8 mouse cellular contexts compared by ENCODE assay signal in genomic region chr5:110269141-110270101, GRCm38 (mm10). TPM values are rescaled to one million over a fixed set of nuclear protein-coding genes. Genes with fewer than 3 reads are reported as not detected.
DNase-seq lines count a peak whose midpoint lies in the region; ATAC-seq and TF ChIP-seq lines count a peak whose summit lies in the region.

Gene Pgam5 (minus strand): TSS chr5:110269913.

- peaks cover 29% of the 10 kb centered on the region for H3K36me3 ChIP-seq in heart, embryonic 10.5 days
- H3K36me3 ChIP-seq in kidney, embryonic 15.5 days: peaks cover 30% of the 10 kb centered on the region

- H3K4me2 ChIP-seq in kidney, embryonic 15.5 days: peak within 1 kb of the TSS; percentile 78

- H3K4me3 ChIP-seq in bone marrow macrophage, adult 2 months (ENCODE audit: insufficient read depth, low read length): peak within 1 kb of the TSS; percentile 77
- H3K4me3 ChIP-seq in embryonic fibroblast, embryonic 13.5 days (ENCODE audit: insufficient read depth, low read length): peak within 1 kb of the TSS; percentile 91
- H3K4me3 ChIP-seq in heart, embryonic 10.5 days: peak within 1 kb of the TSS; percentile 88
- H3K4me3 ChIP-seq in kidney, embryonic 15.5 days (replicated peaks): peak within 1 kb of the TSS; percentile 96

- H3K27me3 ChIP-seq in heart, embryonic 10.5 days (ENCODE audit: insufficient read depth, poor library complexity, severe bottlenecking): no peaks in the 10 kb centered on the region
- no peaks in the 10 kb centered on the region for H3K27me3 ChIP-seq in kidney, embryonic 15.5 days

- TF ChIP-seq POLR2A in bone marrow macrophage, adult 2 months (IDR thresholded peaks at IDR 0.05; ENCODE audit: borderline replicate concordance, low read depth, low read length): no peak
- peak; percentile 82 for TF ChIP-seq POLR2A in embryonic fibroblast, embryonic 13.5 days (IDR thresholded peaks at IDR 0.05; ENCODE audit: low read depth, low read length)

- peak; percentile 92 for ATAC-seq in kidney, embryonic 15.5 days (replicated peaks; ENCODE audit: low FRiP score)
- peak; percentile 71 for ATAC-seq in monocyte, adult 5-6 weeks (replicated peaks; ENCODE audit: insufficient number of reproducible peaks, low FRiP score, low TSS enrichment, poor library complexity, severe bottlenecking)

- TF ChIP-seq CTCF in bone marrow macrophage, adult 2 months (IDR thresholded peaks at IDR 0.05; ENCODE audit: low read depth, low read length): 0 out of 2 replicates have a peak, but pooled peaks have one; percentile 34
- TF ChIP-seq CTCF in embryonic fibroblast, embryonic 13.5 days (IDR thresholded peaks at IDR 0.05; ENCODE audit: borderline replicate concordance, insufficient read depth, low read length): peak; percentile 75; the same call in 1 of the 2 replicates

- DNase-seq in A20 (ENCODE audit: low read depth, low spot score) (peak; percentile 97), liver (peak; percentile 94)
- peak; percentile 95 for DNase-seq in heart, embryonic 10.5 days (ENCODE audit: low spot score)
- DNase-seq in spleen, postnatal 4 days (ENCODE audit: low spot score in 2 of 2): peak; percentile 88 to 98

- WGBS in heart, embryonic 10.5 days: under 1% methylated on average over 63 of the region's 66 CpGs
- WGBS in kidney, embryonic 15.5 days: under 1% methylated on average over 66 of the region's 66 CpGs

- peaks cover 7% of the 10 kb centered on the region for H3K4me1 ChIP-seq in bone marrow macrophage, adult 2 months (ENCODE audit: control insufficient read depth, insufficient read depth, low read length)
- 0 out of 2 replicates have a peak, but pooled peaks cover 1% of the 10 kb centered on the region for H3K4me1 ChIP-seq in embryonic fibroblast, embryonic 13.5 days (ENCODE audit: control insufficient read depth, insufficient read depth, low read length)
- H3K4me1 ChIP-seq in heart, embryonic 10.5 days: peaks cover 5% of the 10 kb centered on the region
- H3K4me1 ChIP-seq in kidney, embryonic 15.5 days: peaks cover 8% of the 10 kb centered on the region

- H3K27ac ChIP-seq in bone marrow macrophage, adult 2 months (ENCODE audit: insufficient read depth, low read depth, low read length): 0 out of 2 replicates have a peak within 1 kb of the TSS, but pooled peaks have one; percentile 0
- H3K27ac ChIP-seq in embryonic fibroblast, embryonic 13.5 days (ENCODE audit: insufficient read depth, low read length): no peak within 1 kb of the TSS
- peak within 1 kb of the TSS; percentile 89 for H3K27ac ChIP-seq in heart, embryonic 10.5 days
- H3K27ac ChIP-seq in kidney, embryonic 15.5 days: peak within 1 kb of the TSS; percentile 61

- H3K9ac ChIP-seq in kidney, embryonic 15.5 days: peak within 1 kb of the TSS; percentile 93

- H3K9me3 ChIP-seq in heart, embryonic 10.5 days: no peaks in the 10 kb centered on the region
- H3K9me3 ChIP-seq in kidney, embryonic 15.5 days (replicated peaks): no peaks in the 10 kb centered on the region

RNA-seq across cellular contexts. Expression of gene Pgam5, which starts in this region (rescaled TPM):
- 15.2 and 16.4 TPM in 2 replicates for polyA plus RNA-seq in bone marrow macrophage, adult 2 months (2012; ENCODE audit: insufficient read depth, insufficient read length, missing spikeins)
- 47.7 and 52.0 TPM in 2 replicates for polyA plus RNA-seq in embryonic fibroblast, embryonic 13.5 days (2011; ENCODE audit: insufficient read length, low read depth, missing spikeins)
- 74.5 and 81.2 TPM in 2 replicates for polyA plus RNA-seq in heart, embryonic 10.5 days (2016; fragmentation: Nextera tagmentation; extraction: Ambion mirVana)
- 67.6 and 68.1 TPM in 2 replicates for polyA plus RNA-seq in kidney, embryonic 15.5 days (2015; fragmentation: Nextera tagmentation; extraction: Ambion mirVana)
- total RNA-seq in monocyte, adult 5-6 weeks (2017): 23.6 to 27.7 TPM (median 24.7 TPM) in 3 replicates
